Mouse (Mus musculus): ENCODE measurements around the gene Olfr1308.

DNA sequence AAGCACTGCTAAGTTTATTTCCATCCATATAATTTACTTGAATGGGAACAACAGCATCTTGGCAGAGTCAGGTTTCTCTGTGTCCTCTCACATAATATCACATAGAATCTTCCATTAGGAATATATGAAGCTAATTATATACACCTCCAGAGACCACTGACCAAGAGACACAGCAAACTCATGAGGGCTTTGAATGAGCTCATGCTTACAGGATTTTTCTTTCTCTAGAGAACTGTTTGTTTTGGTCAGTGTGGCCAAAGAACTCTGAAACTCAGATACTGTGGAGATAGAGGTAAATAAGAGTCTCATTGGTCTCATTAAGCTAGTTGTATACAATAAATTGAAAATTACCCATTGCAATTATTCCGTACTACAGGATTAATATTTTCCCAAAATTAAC is 48.6 kb downstream of the Olfr1308 start, which contains the start of gene Olfr1306:
- no peak for TF ChIP-seq CTCF (IDR thresholded peaks at IDR 0.05; ENCODE audit: low read depth, low read length)
- no peak for TF ChIP-seq POLR2A (IDR thresholded peaks at IDR 0.05; ENCODE audit: insufficient read depth, low read length)
- no peak for TF ChIP-seq EP300 (IDR thresholded peaks at IDR 0.05; ENCODE audit: insufficient read depth, low read depth, low read length)

Data from ES-Bruce4 (cell line).